Mouse (Mus musculus) regulatory T cell (primary cell): ENCODE results near the gene Gimap8.

Experiments
- in situ Hi-C: fragments of 300-600 bp; cut with MboI, MseI; formaldehyde crosslinking; loops from one replicate; pipeline ENCODE4 v1.15.1; 2025; ENCODE audit warnings: high pct_unique_total_duplicates

Gimap8 gene

DNA sequence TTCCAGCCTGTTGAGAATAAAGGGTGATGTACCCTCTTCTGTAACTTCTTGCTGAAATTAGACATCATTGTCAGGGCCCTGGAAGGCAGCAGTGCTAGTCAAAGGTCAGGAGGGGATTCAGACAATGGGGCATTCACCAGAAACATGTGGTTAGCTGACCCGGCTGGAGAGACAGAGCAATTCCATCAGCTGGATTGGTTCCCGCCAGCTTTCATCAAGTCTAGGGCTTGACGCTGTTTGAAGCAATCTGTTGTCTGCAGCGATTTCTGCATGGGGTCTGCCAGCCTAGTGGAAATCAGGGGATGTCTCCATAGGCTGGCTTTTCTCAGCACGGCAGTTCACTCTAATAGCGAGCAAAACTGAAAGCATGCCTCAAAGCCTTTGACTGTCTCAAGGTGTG, 10.5 kb upstream of the Gimap8 start:
- in situ Hi-C loops: loop anchor here (5.0 to 10.0 kb wide), 2 partner anchors 99 to 452 kb away; partner anchors contain the start of gene Atp6v0e2

- in situ Hi-C loops: loop anchor here (5.0 to 10.0 kb wide), 2 partner anchors 101 to 453 kb away; partner anchors contain the start of gene Atp6v0e2
Observed at GRCm38 (mm10) chr6:48637811-48638500, 9.1 kb upstream of the Gimap8 start.

- in situ Hi-C loops: loop anchor here (5.0 to 10.0 kb wide), 2 partner anchors 101 to 454 kb away; partner anchors contain the start of gene Atp6v0e2
Observed at GRCm38 (mm10) chr6:48638553-48638952, 8.5 kb upstream of the Gimap8 start.

DNA sequence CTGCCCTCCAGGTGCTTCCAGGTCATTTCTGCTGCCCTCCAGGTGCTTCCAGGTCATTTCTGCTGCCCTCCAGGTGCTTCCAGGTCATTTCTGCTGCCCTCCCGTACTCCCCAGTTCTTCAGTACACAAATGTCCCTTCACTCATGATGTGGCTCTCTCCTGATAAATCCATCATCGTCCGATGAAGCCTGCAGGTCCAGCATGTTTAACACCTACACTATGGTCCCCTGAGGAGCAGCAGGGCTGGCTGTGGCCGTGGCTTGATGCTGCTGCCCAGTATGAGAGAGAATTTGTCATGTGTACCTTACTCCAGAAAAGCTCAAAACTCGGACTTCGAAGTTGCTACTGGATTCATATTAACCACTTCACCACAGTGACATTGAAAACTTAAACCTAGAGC, 5.6 kb upstream of the Gimap8 start:
- in situ Hi-C loops: loop anchor here (10.0 kb wide), 1 partner anchor 1913 kb away; no protein-coding TSS in a partner anchor

DNA sequence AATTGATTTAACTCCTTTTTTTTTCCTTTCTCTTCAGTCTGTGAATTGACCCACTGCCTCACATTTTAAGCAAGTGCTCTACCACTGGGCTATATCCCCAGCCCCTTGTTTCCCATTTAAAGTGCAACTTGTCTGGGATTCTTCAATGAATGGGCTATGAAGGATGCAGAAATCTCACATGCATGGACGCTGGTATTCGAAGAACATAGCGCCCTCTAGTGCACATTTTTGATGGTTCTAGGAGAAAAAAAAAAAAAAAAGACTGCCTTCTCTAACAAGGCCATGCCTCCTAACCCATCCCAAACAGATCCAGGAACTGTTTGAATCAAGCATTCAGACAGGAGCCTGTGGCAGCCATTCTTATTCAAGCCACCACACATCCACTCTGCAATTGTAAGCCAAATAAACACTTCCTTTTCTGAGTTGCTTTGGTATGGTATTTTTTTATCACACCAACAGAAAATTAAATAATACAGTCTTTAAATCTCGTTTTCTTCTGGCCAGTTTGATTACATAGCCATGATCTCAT, 4.2 kb upstream of the Gimap8 start:
- in situ Hi-C loops: loop anchor here (10.0 kb wide), 1 partner anchor 1912 kb away; no protein-coding TSS in a partner anchor

DNA sequence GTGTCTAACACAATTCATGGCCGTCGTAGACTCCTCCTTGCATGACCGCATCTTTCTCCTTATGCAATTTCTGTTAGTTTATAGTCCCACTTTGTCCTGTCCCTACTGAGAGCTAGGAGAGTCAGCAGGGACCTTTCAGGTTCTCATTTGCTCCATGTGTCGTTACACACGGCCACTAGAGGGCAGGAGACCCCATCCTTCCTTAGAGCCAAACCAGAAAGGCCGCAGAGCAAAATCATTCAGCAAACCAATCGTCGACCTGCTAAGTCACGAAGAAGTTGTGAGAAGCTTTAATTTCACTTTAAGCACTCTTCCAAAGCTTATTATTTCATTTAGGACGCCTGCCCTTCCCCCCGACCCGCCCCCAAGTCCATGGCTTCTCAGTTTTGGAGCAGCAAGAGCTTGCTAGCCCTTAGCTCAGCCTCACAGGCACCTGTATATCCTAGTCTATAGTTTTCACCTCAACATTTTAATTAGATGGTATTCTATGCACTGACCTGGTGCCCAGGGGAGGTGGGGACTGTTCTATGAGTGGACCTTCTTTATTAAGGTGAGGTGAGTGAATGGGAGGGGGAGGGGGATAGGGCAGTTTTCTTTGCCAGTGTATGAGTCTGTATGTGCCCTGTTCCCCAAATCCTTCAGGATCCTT, 1.2 kb upstream of the Gimap8 start:
- in situ Hi-C loops: loop anchor here (5.0 to 10.0 kb wide), 4 partner anchors 37 to 1909 kb away; partner anchors contain the start of genes Gimap3, Gimap4 and Gimap6

DNA sequence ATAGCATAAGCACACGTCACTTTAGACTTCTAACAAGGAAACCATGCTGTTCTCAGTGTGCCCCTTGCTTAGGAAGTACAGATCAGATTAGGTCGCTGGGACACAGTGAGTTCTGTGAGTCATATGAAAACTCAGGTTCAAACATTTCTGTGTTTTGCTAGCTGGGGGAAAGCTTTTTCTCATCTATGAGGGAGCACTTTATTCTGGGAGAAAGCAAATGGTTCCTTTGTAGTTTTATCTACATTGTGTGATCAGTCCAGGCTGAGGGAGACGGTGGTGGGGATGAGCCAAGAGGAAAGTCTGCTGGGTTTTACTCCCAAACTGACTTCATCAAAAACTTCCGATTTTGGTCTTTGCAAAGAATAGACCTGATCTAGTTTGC, 734 bp upstream of the Gimap8 start:
- in situ Hi-C loops: loop anchor here (5.0 to 10.0 kb wide), 4 partner anchors 36 to 1909 kb away; partner anchors contain the start of genes Gimap3, Gimap4 and Gimap6

DNA sequence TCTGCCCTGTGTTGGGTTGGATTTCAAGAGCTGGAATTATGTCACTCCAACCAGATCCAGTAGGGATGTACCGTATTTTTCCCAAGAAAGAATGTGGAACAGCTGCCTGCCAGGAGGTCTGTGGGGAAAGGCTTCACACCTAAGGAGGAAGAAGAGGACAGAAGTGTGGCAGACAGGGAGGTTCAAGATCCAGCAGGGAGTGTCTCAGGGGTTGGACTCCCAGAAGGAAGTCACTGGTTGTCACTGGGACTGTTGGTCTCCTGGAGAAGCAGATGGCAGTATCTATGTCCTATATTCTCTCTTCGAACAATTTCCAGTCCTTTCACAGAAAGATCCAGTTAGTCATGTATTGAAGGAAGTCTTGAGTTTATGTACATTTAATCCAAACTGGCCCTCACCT, 577 bp downstream of the Gimap8 start:
- in situ Hi-C loops: loop anchor here (5.0 to 10.0 kb wide), 4 partner anchors 35 to 1907 kb away; partner anchors contain the start of genes Gimap3, Gimap4 and Gimap6

GRCm38 (mm10) chr6:48648779-48649178, 1.7 kb downstream of the Gimap8 start:
- in situ Hi-C loops: loop anchor here (5.0 to 10.0 kb wide), 4 partner anchors 34 to 1906 kb away; partner anchors contain the start of genes Gimap3, Gimap4 and Gimap6

- in situ Hi-C loops: no loop called here
Observed at GRCm38 (mm10) chr6:48650041-48650440, 3.0 kb downstream of the Gimap8 start.

DNA sequence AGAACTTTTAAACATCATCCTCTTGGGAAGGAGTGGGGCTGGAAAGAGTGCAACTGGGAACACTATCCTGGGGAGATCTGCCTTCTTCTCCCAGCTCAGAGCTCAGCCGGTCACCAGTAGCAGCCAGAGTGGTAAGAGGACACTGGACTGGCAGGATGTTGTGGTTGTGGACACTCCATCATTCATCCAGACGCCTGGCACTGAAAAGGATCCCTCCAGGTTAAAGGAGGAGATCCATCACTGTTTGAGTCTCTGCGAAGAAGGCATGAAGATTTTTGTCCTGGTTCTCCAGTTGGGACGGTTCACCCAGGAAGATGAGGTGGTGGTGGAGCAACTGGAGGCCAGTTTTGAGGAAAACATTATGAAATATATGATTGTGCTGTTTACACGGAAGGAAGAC, 11.7 kb downstream of the Gimap8 start:
- in situ Hi-C loops: no loop called here

- in situ Hi-C loops: no loop called here
Observed at GRCm38 (mm10) chr6:48664750-48665149, 17.7 kb downstream of the Gimap8 start.

GRCm38 (mm10) chr6:48665471-48665870, 18.4 kb downstream of the Gimap8 start:
- in situ Hi-C loops: no loop called here

DNA sequence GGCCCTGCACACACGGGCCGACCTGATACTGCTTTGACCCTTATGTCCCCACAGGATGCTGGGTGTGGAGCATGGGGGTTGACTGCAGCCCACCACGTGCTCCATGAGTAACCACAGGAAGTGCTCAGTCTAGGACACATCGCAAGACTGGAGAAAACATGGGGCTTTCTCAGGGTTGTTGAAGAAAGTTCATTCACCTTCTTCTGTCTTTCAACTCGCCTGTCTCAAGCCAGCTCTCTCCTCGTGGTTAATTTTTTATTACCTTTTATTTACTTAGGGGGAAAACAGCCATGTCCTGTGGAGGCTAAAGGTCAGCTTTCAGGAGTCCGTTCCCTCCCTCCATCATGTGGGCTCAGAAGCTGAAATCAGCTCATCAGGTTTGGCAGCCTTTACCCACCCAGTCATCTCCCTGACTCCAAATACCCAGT, 19.1 kb downstream of the Gimap8 start:
- in situ Hi-C loops: no loop called here

GRCm38 (mm10) chr6:48668022-48668421, 21.0 kb downstream of the Gimap8 start:
- in situ Hi-C loops: no loop called here

- in situ Hi-C loops: no loop called here
Observed at GRCm38 (mm10) chr6:48669446-48669969, 22.5 kb downstream of the Gimap8 start.

DNA sequence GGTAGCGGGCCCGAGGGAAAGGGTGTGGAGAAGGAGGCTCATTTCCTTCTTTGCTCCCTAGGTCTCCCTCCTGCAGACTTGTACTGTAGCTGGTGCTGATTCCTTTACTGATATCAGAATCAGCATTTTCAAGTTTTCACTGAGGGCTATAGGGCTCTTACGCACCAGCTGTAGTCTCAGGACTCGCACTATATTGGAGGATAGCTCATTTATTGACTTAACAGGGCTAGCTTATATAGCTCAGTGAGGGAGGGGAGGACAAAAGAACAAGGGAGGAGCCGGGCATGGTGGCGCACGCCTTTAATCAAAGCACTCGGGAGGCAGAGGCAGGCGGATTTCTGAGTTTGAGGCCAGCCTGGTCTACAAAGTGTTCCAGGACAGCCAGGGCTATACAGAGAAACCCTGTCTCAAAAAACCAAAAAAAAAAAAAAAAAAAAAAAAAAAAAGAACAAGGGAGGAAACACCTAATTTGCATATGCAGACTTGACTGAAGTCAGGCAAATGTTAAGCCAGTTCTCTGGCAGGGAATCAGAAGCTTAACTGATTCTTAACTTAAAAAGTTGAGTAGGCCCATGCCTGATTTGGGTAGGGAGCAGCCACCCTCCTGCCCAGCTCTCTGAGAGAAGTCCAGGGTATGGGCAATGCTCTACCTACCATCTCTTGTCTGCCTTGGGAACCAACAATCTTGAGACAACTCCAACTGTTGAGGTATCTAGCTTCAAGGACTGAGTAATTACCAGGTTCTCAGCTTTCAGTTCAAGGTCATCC, 27.4 kb downstream of the Gimap8 start:
- in situ Hi-C loops: loop anchor here (5.0 to 10.0 kb wide), 3 partner anchors 48 to 997 kb away; partner anchors contain the start of gene Gimap5

DNA sequence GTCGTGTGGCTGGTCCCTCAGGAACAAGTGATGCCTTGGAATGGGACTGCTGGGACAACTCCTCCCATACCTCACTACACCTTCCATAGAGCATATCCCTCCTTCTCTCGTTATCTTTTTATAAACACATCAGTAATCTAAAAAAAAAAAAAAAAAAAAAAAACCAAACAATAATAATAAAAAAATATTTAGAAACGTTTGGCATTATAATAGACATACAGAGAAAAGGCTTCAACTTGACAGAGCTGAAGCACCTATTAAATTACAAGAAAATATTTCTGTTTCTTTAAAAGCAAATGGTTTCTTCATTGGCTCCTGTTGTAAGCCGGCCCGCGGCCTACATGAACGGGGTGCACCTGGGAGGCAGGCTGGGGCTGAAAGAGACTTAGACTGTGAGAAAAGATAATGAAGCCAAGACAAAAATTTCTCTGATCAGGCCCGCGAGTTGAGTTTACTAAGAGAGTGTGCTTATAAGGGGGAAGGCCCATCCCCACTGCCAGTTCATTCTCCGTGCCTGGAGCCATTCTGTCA, 28.4 kb downstream of the Gimap8 start:
- in situ Hi-C loops: loop anchor here (5.0 to 10.0 kb wide), 3 partner anchors 47 to 998 kb away; partner anchors contain the start of gene Gimap5

- in situ Hi-C loops: loop anchor here (5.0 to 10.0 kb wide), 3 partner anchors 46 to 999 kb away; partner anchors contain the start of gene Gimap5
Observed at GRCm38 (mm10) chr6:48675931-48676859, 29.2 kb downstream of the Gimap8 start, which contains the start of gene Gimap9. Gimap9 (plus strand) TSS chr6:48676129.
